Mouse (Mus musculus): ENCODE data around the gene Tmem221.

Gene Tmem221

DNA sequence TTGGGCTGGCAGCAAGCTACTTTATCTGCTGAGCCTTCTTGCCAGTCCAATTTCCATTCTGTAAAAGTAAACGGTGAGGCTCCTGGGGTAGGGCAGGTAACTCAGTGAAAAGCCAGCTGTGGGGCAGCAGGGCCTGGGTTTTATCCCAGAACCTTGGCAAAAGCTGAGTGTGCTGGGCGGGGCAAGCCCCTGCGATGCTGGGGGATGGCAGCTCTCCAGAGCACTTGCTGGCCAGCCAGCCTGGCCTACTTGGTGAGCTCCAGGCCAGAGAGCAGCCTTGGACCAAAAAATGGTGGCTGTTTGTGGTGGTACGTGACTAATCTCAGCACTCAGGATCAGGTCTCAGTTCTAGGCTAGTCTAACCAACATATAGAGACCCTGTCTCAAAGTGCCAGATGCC, 52.7 kb downstream of the Tmem221 start:
- peak; percentile 72 to 82 for DNase-seq

DNA sequence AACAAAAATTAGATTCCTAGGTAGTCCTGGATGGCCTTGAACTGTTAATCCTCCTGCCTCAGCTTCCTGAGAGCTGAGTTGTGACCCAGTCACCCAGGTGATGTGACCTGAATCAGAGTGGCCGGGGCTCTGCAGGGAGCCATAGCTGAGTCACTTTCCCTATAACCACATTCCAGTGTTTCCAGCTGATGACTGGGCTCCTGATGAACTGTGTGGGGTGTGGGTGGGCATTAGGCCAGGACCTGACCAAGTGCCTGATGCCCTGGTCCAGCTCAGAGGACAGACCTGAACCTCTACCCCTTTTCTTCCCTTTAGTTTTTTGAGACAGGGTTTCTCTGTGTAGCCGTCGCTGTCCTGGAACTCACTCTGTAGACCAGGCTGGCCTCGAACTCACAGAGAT, 53.3 kb downstream of the Tmem221 start:
- peak in 1 of 2 experiments; percentile 5 for DNase-seq

DNA sequence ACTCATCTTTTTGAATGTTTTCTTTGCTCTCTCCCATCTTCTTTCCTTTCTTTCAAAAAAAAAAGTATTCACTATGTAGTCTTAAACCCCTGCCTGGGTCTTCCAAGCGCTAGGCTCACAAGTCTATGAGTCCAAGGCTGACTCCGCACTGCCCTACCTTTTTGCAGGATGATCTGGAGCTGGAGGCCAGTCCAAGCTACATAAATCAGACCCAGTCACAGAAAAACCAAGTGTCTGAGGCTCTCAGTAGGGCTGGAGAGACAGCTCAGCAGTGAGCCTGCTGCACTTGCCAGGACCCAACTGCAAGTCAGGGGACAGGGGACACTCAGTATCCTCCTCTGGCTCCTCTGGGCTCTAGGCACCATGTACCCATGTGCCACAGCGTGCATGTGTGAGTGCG, 54.3 kb downstream of the Tmem221 start:
- no peak for DNase-seq
